Mouse (Mus musculus): ENCODE results near the gene Shld2.

DNA sequence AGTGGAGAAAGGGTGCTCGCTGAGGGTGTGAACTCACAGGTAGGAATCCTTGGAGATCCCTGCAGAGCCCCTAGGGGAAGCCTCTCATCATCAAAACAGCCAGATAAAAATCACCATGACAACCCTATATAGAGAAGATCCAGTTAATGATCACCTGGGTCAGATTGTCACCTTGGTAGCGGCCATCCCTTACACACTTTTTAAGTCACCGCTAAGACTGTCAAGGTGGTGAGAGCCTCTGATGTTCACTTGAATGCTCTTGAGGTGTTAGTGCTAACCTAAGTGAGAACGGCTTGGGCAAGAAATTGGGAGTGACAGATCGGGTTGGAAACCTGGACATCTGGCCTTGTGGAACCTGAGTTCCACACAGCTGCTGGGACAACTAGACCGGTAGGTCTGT lies 91.0 kb downstream of the Shld2 start, which contains the start of gene Syt15:
- no peak for TF ChIP-seq EP300 (IDR thresholded peaks at IDR 0.05; ENCODE audit: low read depth)
- TF ChIP-seq CTCF (IDR thresholded peaks at IDR 0.05; ENCODE audit: low read depth), result no peak
